Mouse (Mus musculus): ENCODE measurements around the gene Ager. TPM values are rescaled to one million over a fixed set of nuclear protein-coding genes. Genes with fewer than 3 reads are reported as not detected.

The Ager gene
- total RNA-seq, 4 experiments from 2014 or later, result 0.39 to 0.83 (median 0.54) TPM

DNA sequence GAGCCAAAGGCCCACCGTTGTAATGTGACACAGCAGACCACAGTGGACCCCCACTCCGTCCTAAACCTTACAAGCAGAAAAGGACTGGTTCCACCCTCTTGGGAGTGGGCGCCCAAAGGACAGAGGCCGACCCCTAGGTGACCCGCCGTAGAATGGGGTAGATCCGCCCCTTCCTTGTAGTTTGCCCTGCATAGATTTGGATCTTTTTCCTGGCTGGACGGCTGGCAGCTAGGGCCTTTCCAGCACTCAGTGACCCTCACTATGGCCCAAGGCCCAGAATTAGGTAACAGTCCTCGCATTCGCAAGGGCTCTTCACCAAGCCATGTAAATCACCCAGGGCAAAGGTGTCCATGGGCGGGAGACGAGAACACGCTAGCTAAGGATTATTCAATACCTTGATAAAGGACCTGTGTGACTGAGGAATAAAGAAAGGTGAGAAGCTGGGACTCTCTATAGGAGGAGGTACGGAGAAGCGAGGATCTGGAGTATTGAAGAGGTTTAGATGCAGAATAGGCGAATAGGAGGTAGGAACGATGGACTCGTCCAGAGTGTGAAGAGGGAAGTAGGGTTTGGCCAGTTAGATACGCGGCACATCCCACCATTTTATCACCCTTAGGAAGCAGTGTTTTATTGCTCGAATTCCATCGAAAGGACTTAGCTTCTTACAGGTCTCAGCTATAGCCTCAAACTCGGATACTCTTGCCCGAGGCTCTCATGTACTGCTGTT lies 7.0 kb downstream of the Ager start:
- no peak for DNase-seq (ENCODE audit: low spot score in 2 of 2)

DNA sequence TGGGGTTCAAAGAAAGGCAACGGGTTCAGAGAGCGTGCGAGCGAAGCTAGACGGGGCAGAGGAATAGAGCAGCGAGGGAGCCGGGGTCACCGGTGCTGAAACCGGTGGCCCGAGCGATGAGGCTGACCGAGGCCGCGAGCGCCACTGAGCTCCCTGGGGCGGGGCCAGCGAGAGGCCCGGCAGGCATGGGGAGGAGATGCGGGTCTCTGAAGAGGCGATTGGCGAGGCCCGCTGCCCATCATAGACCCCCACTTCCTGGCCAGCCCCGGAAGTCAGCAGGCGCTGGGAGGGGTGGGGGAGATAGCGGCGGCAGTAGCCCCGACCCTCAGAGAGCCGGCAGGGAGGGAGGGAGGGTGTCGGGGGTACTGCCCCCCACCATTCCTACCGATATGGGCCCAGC lies 7.9 kb downstream of the Ager start:
- DNase-seq (ENCODE audit: low spot score in 2 of 2), result peak; percentile 94 to 97

DNA sequence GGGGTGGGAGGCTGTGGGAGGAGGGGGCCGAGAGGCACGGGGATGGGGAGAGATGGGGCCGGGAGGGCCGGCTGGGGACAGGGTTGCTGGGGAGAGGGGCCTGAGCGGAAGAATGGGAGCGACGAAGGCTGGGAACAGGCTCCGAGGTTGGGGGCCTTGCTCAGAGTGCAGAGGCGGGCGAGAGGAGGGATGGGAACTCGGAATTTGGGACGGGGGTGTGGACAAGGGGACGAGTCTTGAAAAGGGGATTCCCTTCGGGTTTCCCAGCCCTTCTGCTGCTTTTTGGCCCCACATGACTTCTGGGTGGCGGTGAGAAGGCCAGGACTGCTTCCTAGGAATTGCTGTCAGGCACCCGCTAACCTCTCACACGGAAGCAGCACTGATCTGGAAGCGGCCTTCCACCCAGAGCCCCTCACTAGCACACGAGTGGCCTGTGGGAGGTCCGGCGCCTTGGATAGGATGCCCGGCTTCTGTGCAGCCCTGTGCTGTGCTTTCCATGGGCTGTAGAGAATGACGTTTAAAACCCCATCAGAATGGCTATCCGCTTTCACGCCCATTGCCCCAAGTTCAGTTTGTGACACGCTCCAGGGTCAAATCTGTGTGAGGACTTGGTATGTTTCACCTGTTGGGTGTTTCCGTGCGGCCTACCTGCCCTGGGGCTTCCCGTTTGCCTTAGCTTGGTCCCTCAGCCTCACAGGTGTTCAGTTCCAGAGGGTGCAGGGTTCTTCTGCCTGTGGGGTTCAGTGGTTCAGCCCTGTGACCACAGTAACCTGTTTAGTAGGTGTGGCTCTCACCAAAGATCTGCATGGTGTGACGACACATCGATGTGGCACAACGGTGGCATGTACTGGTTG lies 8.8 kb downstream of the Ager start:
- no peak for DNase-seq (ENCODE audit: low spot score in 2 of 2)

DNA sequence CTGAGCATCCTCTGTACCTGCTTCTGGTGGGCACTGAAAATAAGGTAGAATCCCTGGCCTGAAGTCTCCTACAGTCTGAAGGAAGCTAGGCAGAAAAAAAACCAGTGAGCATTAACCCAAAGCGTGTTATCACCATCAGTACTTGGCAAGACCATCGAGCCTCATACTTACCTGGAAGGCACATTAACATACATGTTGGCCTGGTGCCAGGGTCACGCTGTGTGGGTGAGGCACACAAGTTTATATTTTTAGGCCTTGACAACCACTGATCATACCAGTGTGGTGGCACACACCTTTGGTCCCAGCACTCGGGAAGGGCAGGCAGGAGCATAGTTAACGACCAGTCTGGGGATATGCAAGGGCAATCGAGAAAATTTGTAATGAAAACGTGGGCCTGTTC lies 10.3 kb downstream of the Ager start:
- DNase-seq (ENCODE audit: low spot score in 2 of 2), result no peak

GRCm38 (mm10) chr17:34611050-34611449 lies 13.4 kb downstream of the Ager start:
- no peak for DNase-seq (ENCODE audit: low spot score in 2 of 2)

GRCm38 (mm10) chr17:34613054-34613645 lies 15.5 kb downstream of the Ager start:
- DNase-seq (ENCODE audit: low spot score in 2 of 2), result no peak

GRCm38 (mm10) chr17:34613830-34614229 lies 16.2 kb downstream of the Ager start:
- DNase-seq (ENCODE audit: low spot score in 2 of 2), result no peak

DNA sequence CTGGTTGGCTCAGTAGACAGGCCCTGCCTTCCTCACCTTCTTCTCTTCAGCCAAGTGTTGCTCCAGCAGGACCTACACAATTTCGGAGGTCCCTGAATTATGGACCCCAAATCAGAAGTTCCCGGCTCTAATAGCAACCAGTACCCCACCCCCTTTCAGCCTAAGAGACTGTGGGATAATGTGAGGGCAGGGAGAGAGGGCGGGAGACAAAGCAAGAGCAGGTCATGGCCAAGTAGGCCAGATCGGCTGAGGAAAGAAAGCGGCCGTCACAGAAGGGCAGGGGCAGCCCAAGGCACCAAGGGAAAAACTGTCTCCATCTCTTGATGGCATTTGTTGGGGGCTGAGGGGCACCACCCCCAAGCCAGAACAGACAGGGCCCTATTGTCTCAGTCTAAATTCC lies 18.2 kb downstream of the Ager start, which contains the start of gene Egfl8:
Egfl8 (minus strand) TSS at position 101 of the 400 bp plus-strand sequence.
- no peak for DNase-seq (ENCODE audit: low spot score in 2 of 2)

DNA sequence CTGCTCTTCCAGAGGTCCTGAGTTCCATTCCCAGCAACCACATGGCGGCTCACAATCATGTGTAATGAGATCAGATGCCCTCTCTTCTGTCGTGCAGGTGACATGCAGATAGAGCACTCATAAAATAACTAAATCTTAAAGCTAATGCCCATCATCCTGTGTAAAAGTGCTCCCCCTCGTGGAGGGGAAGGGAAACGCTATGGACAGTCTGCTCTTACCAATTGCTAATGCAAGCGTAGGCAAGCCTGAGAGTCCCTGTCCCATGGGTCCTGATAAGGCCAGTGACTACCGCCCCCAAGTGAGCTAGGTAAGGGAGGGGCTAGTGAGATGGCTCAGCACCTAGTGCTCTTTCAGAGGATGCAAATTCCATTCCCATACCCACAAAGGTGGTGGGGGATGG lies 21.3 kb downstream of the Ager start:
- DNase-seq (ENCODE audit: low spot score in 2 of 2), result no peak

DNA sequence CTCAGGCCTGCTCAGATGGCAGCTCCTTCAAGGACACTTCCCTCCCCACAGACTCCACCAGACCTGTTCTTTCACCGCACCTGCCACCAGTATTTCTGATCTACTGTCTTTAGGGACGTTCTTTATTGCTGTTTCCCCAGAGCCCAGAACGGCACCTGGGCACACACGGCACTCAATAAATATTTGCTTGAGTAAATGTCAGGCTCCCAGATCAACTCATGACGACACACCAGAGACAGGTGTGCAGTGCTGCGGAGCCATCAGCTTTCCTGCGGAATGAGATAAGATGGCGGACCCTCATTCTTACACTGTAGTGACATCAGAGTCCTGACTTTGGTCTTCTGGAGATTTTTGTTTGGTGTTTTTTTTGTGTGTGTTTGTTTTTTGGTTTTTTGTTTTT lies 23.3 kb downstream of the Ager start:
- no peak for DNase-seq (ENCODE audit: low spot score in 2 of 2)

- no peak for DNase-seq (ENCODE audit: low spot score in 2 of 2)
These were observed 25.5 kb downstream of the Ager start for GRCm38 (mm10) chr17:34623161-34623560.

GRCm38 (mm10) chr17:34624981-34625380 lies 27.3 kb downstream of the Ager start:
- no peak for DNase-seq (ENCODE audit: low spot score in 2 of 2)

GRCm38 (mm10) chr17:34626062-34626772 lies 28.6 kb downstream of the Ager start:
- no peak for DNase-seq (ENCODE audit: low spot score in 2 of 2)

GRCm38 (mm10) chr17:34626773-34627092 lies 29.1 kb downstream of the Ager start:
- DNase-seq (ENCODE audit: low spot score in 2 of 2), result no peak

GRCm38 (mm10) chr17:34627093-34627942 lies 29.7 kb downstream of the Ager start:
- DNase-seq (ENCODE audit: low spot score in 2 of 2), result peak in 1 of 2 experiments; percentile 87

DNA sequence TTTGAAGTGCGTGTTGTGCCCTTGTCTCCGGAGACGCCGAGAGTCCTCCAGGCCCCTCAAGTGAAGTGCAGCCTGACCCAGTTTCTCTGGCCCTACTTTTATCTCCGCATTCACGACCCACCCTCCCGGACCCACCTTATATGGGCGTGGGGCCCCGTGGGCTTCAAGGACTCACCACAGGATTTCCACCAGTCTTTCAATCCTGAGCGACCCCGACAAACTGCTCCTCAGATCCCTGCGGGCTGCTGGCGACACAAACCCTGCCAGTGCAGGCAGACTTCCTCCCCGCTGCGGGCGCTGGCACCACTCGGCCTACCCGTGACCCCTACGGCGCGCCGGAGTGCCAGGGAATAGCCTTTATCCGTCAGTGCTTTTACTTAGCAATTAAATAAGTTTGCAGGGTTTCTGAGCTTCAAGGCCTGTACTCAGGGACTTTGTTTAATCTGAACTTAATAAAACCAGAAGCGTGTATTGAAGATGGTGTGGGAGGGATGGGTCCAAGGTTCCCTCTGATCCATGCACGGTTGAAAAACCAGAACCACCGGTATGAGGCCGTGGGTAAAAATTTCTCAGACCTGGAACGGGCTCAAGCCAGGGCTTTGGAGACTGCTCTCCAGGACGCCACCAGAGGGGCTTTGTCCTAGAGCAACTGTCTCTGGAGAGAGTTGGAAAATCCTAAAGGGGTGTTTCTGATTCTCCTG lies 30.4 kb downstream of the Ager start, which contains the start of gene Ppt2:
Ppt2 (minus strand) TSS at position 568 of the 701 bp plus-strand sequence.
- DNase-seq (ENCODE audit: low spot score in 2 of 2), result no peak

- DNase-seq (ENCODE audit: low spot score in 2 of 2), result no peak
These were observed 30.9 kb downstream of the Ager start for GRCm38 (mm10) chr17:34628644-34628967.

DNA sequence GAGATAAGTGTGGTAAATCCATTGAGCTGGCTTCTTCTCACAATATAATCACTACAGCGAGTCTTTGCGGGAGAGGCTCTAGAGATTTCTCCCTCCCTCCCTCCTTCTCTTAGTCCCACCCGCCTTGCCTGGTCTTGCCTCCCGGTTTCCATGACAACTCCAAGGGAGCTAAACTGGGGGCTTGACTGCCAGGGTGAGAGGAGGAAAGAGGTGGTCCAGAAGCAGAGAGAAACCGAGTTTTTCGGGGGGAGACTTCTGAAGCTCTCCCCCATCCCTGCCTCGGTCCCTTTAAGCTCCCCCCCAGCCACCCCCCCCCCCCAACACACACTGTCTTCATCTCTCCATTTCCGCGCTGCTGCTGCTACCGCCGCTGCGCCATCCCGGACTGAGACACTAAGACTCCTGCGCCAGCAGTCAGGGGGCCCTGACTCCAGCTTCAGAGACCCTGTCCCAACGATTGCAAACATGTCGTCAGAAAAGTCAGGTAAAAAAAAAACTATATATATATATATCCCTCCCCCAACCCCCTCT lies 31.6 kb downstream of the Ager start, which contains the start of gene Prrt1:
Prrt1 (plus strand) TSS at position 313 of the 531 bp plus-strand sequence.
- DNase-seq (ENCODE audit: low spot score in 2 of 2), result peak in 1 of 2 experiments; percentile 74

- no peak for DNase-seq (ENCODE audit: low spot score in 2 of 2)
These were observed 32.3 kb downstream of the Ager start for GRCm38 (mm10) chr17:34629796-34630603.
